Comparison of ENCODE assay signal across 33 mouse cellular contexts in genomic region chr2:112474997-112475724, GRCm38 (mm10). TPM values are rescaled to one million over a fixed set of nuclear protein-coding genes. Genes with fewer than 3 reads are reported as not detected.
DNase-seq lines count a peak whose midpoint lies in the region; ATAC-seq and TF ChIP-seq lines count a peak whose summit lies in the region.
"Had no signal": no experiment of that assay in that cellular context is flagged by ENCODE, and none has a peak within 500 bp of the region (broad histone marks: within the 10 kb centered on the region; RNA-seq: fewer than 3 reads in every experiment).

No protein-coding gene starts in this region.

- no peak for TF ChIP-seq CTCF in left cerebral cortex, adult 2 months (IDR thresholded peaks at IDR 0.05)
- TF ChIP-seq CTCF in stomach, postnatal 0 days (IDR thresholded peaks at IDR 0.05; ENCODE audit: low read depth) = no peak

- no peak for TF ChIP-seq EP300 in stomach, postnatal 0 days (optimal IDR thresholded peaks at IDR 0.05)

- no peaks in the 10 kb centered on the region for H3K4me1 ChIP-seq in stomach, embryonic 16.5 days (ENCODE audit: control insufficient read depth, insufficient read depth, low read length)
- no peaks in the 10 kb centered on the region for H3K4me1 ChIP-seq in stomach, postnatal 0 days (replicated peaks; ENCODE audit: control insufficient read depth, insufficient read depth)
- H3K4me1 ChIP-seq in hindbrain, embryonic 11.5 days (replicated peaks; ENCODE audit: control insufficient read depth, insufficient read depth, low read length) = no peaks in the 10 kb centered on the region
- H3K4me1 ChIP-seq: embryonic facial prominence, embryonic 13.5 days; forebrain, embryonic 13.5 days; hindbrain, embryonic 12.5 days; kidney, embryonic 15.5 days; limb, embryonic 12.5 days; liver, embryonic 12.5 days; neural tube, embryonic 12.5 days had no signal

- DNase-seq in left cerebral cortex, adult 2 months (ENCODE audit: extremely low spot score in 1 of 2, low spot score in 2 of 2) = no peak
- no peak for DNase-seq in left cerebral cortex, postnatal 10 days (ENCODE audit: extremely low spot score in 1 of 2, low spot score in 2 of 2)
- DNase-seq in stomach, postnatal 0 days (ENCODE audit: low spot score) = no peak
- DNase-seq in lung, postnatal 36 days = peak; percentile 51
- no peak for DNase-seq in hindbrain, embryonic 11.5 days (ENCODE audit: low spot score)
- no peak for DNase-seq in thymus, postnatal 0 days (ENCODE audit: low spot score)
- DNase-seq: adrenal gland, adult 8-10 months; cerebellum, adult 18-20 months; cerebellum, postnatal 14 days; gastrocnemius, postnatal 14 days; heart, adult 18-20 months; heart, postnatal 14 days; kidney, adult 11 months; kidney, postnatal 36 days; layer of hippocampus, adult 9-11 months; midbrain, embryonic 14.5 days; right cerebral cortex, postnatal 25 days had no signal

- no peaks in the 10 kb centered on the region for H3K9me3 ChIP-seq in stomach, embryonic 16.5 days (replicated peaks; ENCODE audit: control insufficient read depth, low read length)
- no peaks in the 10 kb centered on the region for H3K9me3 ChIP-seq in stomach, postnatal 0 days (ENCODE audit: control insufficient read depth, low read length)
- no peaks in the 10 kb centered on the region for H3K9me3 ChIP-seq in hindbrain, embryonic 11.5 days (ENCODE audit: control insufficient read depth, low read length)
- H3K9me3 ChIP-seq: embryonic facial prominence, embryonic 13.5 days; forebrain, embryonic 13.5 days; heart, embryonic 13.5 days; hindbrain, embryonic 12.5 days; kidney, embryonic 15.5 days; limb, embryonic 12.5 days; liver, embryonic 12.5 days; neural tube, embryonic 12.5 days had no signal

- H3K27ac ChIP-seq in left cerebral cortex, adult 2 months = peak overlapping the region; percentile 87
- peak overlapping the region; percentile 75 for H3K27ac ChIP-seq in stomach, embryonic 16.5 days (ENCODE audit: low read length)
- H3K27ac ChIP-seq in stomach, postnatal 0 days (replicated peaks) = no peak overlapping the region
- no peak overlapping the region for H3K27ac ChIP-seq in hindbrain, embryonic 11.5 days (ENCODE audit: low read depth, low read length)
- H3K27ac ChIP-seq: embryonic facial prominence, embryonic 13.5 days; forebrain, embryonic 13.5 days; heart, embryonic 13.5 days; hindbrain, embryonic 12.5 days; kidney, embryonic 15.5 days; limb, embryonic 12.5 days; liver, embryonic 12.5 days; neural tube, embryonic 12.5 days had no signal

- intact Hi-C loops in left cerebral cortex, adult 2 months (cut with DNase I) = no loop called here
- intact Hi-C loops in left cerebral cortex, postnatal 10 days (cut with DNase I) = no loop called here

- no peak for ATAC-seq in stomach, embryonic 16.5 days (ENCODE audit: insufficient read depth, low FRiP score)
- ATAC-seq in stomach, postnatal 0 days (ENCODE audit: low FRiP score, low TSS enrichment) = no peak
- ATAC-seq in hindbrain, embryonic 11.5 days (ENCODE audit: low FRiP score) = no peak
- ATAC-seq: activated CD4-positive, CD25-positive, alpha-beta regulatory T cell, adult 4 months; forebrain, embryonic 13.5 days; liver, embryonic 12.5 days had no signal

- WGBS in stomach, embryonic 16.5 days = 63% methylated on average over 5 of the region's 5 CpGs
- WGBS in stomach, postnatal 0 days = 57% methylated on average over 5 of the region's 5 CpGs
- 85% methylated on average over 5 of the region's 5 CpGs for WGBS in hindbrain, embryonic 11.5 days

- H3K9ac ChIP-seq in stomach, embryonic 16.5 days (ENCODE audit: low read length) = no peak overlapping the region
- H3K9ac ChIP-seq in stomach, postnatal 0 days (ENCODE audit: low read length) = no peak overlapping the region
- no peak overlapping the region for H3K9ac ChIP-seq in hindbrain, embryonic 11.5 days (ENCODE audit: low read depth, low read length)
- H3K9ac ChIP-seq: embryonic facial prominence, embryonic 13.5 days; forebrain, embryonic 13.5 days; heart, embryonic 13.5 days; hindbrain, embryonic 12.5 days; kidney, embryonic 15.5 days; limb, embryonic 12.5 days; liver, embryonic 12.5 days; neural tube, embryonic 12.5 days had no signal

- H3K4me3 ChIP-seq in left cerebral cortex, adult 2 months = no peak overlapping the region
- no peak overlapping the region for H3K4me3 ChIP-seq in stomach, embryonic 16.5 days (replicated peaks; ENCODE audit: low read length)
- H3K4me3 ChIP-seq in stomach, postnatal 0 days (ENCODE audit: low read depth, low read length) = no peak overlapping the region
- H3K4me3 ChIP-seq in hindbrain, embryonic 11.5 days (ENCODE audit: low read depth, low read length) = no peak overlapping the region
- H3K4me3 ChIP-seq: embryonic facial prominence, embryonic 13.5 days; erythroblast, embryonic 14.5 days; forebrain, embryonic 13.5 days; heart, embryonic 13.5 days; hindbrain, embryonic 12.5 days; kidney, embryonic 15.5 days; limb, embryonic 12.5 days; liver, embryonic 12.5 days; neural tube, embryonic 12.5 days had no signal

- H3K27me3 ChIP-seq in stomach, embryonic 16.5 days (ENCODE audit: control insufficient read depth, insufficient read depth, low read length) = no peaks in the 10 kb centered on the region
- no peaks in the 10 kb centered on the region for H3K27me3 ChIP-seq in stomach, postnatal 0 days (ENCODE audit: control insufficient read depth, insufficient read depth, low read length)
- no peaks in the 10 kb centered on the region for H3K27me3 ChIP-seq in hindbrain, embryonic 11.5 days (ENCODE audit: control insufficient read depth, insufficient read depth, low read length)
- H3K27me3 ChIP-seq: embryonic facial prominence, embryonic 13.5 days; forebrain, embryonic 13.5 days; heart, embryonic 13.5 days; hindbrain, embryonic 12.5 days; kidney, embryonic 15.5 days; limb, embryonic 12.5 days; neural tube, embryonic 12.5 days had no signal

- H3K4me2 ChIP-seq in stomach, embryonic 16.5 days (ENCODE audit: low read depth, low read length) = no peak overlapping the region
- H3K4me2 ChIP-seq in stomach, postnatal 0 days (replicated peaks; ENCODE audit: low read depth) = no peak overlapping the region
- H3K4me2 ChIP-seq in hindbrain, embryonic 11.5 days (replicated peaks; ENCODE audit: low read depth, low read length) = no peak overlapping the region
- H3K4me2 ChIP-seq: embryonic facial prominence, embryonic 13.5 days; forebrain, embryonic 13.5 days; heart, embryonic 13.5 days; hindbrain, embryonic 12.5 days; kidney, embryonic 15.5 days; limb, embryonic 12.5 days; liver, embryonic 12.5 days; neural tube, embryonic 12.5 days had no signal

- H3K36me3 ChIP-seq in stomach, embryonic 16.5 days (ENCODE audit: control insufficient read depth, insufficient read depth, low read length) = no peaks in the 10 kb centered on the region
- no peaks in the 10 kb centered on the region for H3K36me3 ChIP-seq in stomach, postnatal 0 days (ENCODE audit: control insufficient read depth, insufficient read depth, low read length)
- no peaks in the 10 kb centered on the region for H3K36me3 ChIP-seq in hindbrain, embryonic 11.5 days (ENCODE audit: control insufficient read depth, insufficient read depth, low read length)
- H3K36me3 ChIP-seq: hindbrain, embryonic 12.5 days; limb, embryonic 12.5 days had no signal

RNA-seq across cellular contexts. Expression of gene Chrm5, which starts 5.4 kb away (rescaled TPM):
- total RNA-seq in left cerebral cortex, adult 2 months (2021) = 1 to 10 TPM; 1.7 to 2.5 TPM
- total RNA-seq in left cerebral cortex, postnatal 10 days (2021) = 1 to 10 TPM; 1.8 to 3.1 TPM
- polyA plus RNA-seq in stomach, embryonic 16.5 days (2015; fragmentation: Nextera tagmentation; extraction: Ambion mirVana) = 0.08 TPM in 1 of 2 replicates, not detected in the other
- polyA plus RNA-seq in stomach, postnatal 0 days (2015; fragmentation: Nextera tagmentation; extraction: Ambion mirVana) = not detected in 2 replicates
- 0.08 and 0.17 TPM in 2 replicates for polyA plus RNA-seq in hindbrain, embryonic 11.5 days (2014; fragmentation: Nextera tagmentation; extraction: Ambion mirVana)
- not detected in 2 replicates for polyA plus RNA-seq in thymus, postnatal 0 days (2015; fragmentation: Nextera tagmentation; extraction: Ambion mirVana)
- total RNA-seq: adrenal gland, adult 8-10 months; gastrocnemius, postnatal 14 days; heart, adult 18-20 months; heart, postnatal 14 days; megakaryocyte-erythroid progenitor cell, adult 5-6 weeks; MEL had no signal
- polyA plus RNA-seq: activated CD4-positive, CD25-positive, alpha-beta regulatory T cell, adult 4 months; C2C12; embryonic facial prominence, embryonic 13.5 days; erythroblast, embryonic 14.5 days; forebrain, embryonic 13.5 days; heart, embryonic 13.5 days; limb, embryonic 12.5 days; liver, embryonic 12.5 days; spleen, adult 2 months; stomach, embryonic 14.5 days had no signal

RNA-seq across cellular contexts. Expression of gene Aven, which starts 17.6 kb away (rescaled TPM):
- 10 to 100 TPM in 1 of 2 experiments, 1 to 10 TPM in 1; 9.8 to 11.2 TPM for total RNA-seq in left cerebral cortex, adult 2 months (2021)
- total RNA-seq in left cerebral cortex, postnatal 10 days (2021) = 10 to 100 TPM in 1 of 2 experiments, 1 to 10 TPM in 1; 9.6 to 11.4 TPM
- polyA plus RNA-seq in stomach, embryonic 16.5 days (2015; fragmentation: Nextera tagmentation; extraction: Ambion mirVana) = 2.8 and 3.5 TPM in 2 replicates
- polyA plus RNA-seq in stomach, postnatal 0 days (2015; fragmentation: Nextera tagmentation; extraction: Ambion mirVana) = 3.6 and 4.7 TPM in 2 replicates
- 5.9 and 6.1 TPM in 2 replicates for polyA plus RNA-seq in hindbrain, embryonic 11.5 days (2014; fragmentation: Nextera tagmentation; extraction: Ambion mirVana)
- 5.2 and 6.0 TPM in 2 replicates for polyA plus RNA-seq in thymus, postnatal 0 days (2015; fragmentation: Nextera tagmentation; extraction: Ambion mirVana)

RNA-seq across cellular contexts. Expression of gene Emc7, which starts 20.4 kb away (rescaled TPM):
- total RNA-seq in left cerebral cortex, adult 2 months (2021) = 10 to 100 TPM; 47.1 to 52.2 TPM
- total RNA-seq in left cerebral cortex, postnatal 10 days (2021) = 10 to 100 TPM; 37.5 to 38.2 TPM
- 22.0 and 22.1 TPM in 2 replicates for polyA plus RNA-seq in stomach, embryonic 16.5 days (2015; fragmentation: Nextera tagmentation; extraction: Ambion mirVana)
- 23.6 and 24.5 TPM in 2 replicates for polyA plus RNA-seq in stomach, postnatal 0 days (2015; fragmentation: Nextera tagmentation; extraction: Ambion mirVana)
- 12.8 and 13.0 TPM in 2 replicates for polyA plus RNA-seq in hindbrain, embryonic 11.5 days (2014; fragmentation: Nextera tagmentation; extraction: Ambion mirVana)
- polyA plus RNA-seq in thymus, postnatal 0 days (2015; fragmentation: Nextera tagmentation; extraction: Ambion mirVana) = 25.0 and 25.2 TPM in 2 replicates

Comparison
In these comparisons a context has a peak if more than half of its experiments do, and no peak if none do; other contexts are left out.
1. H3K27ac ChIP-seq: peak in left cerebral cortex, adult 2 months (single experiment) and stomach, embryonic 16.5 days (single experiment); none in stomach, postnatal 0 days (single experiment) and hindbrain, embryonic 11.5 days (single experiment).